Mouse (Mus musculus) small intestine, adult 2 months (tissue): ENCODE measurements around the gene Alx3.

Experiments used
- CTCF ChIP-seq: fragments of 200-500 bp; IDR thresholded peaks from 2 replicates; pipeline ENCODE4 v1.5.1; 2012; ENCODE audit warnings: low read depth, mild to moderate bottlenecking, control low read depth, inconsistent platforms, low read length, moderate library complexity, mixed read lengths; ENCODE audit not compliant: insufficient replicate concordance, insufficient read length; ENCODE audit errors: extremely low read depth
- POLR2A ChIP-seq: fragments of 200-500 bp; IDR thresholded peaks from 2 replicates; pipeline ENCODE4 v1.6.1; 2012; ENCODE audit warnings: low read depth, mild to moderate bottlenecking, control low read depth, inconsistent platforms, low read length, moderate library complexity

DNA sequence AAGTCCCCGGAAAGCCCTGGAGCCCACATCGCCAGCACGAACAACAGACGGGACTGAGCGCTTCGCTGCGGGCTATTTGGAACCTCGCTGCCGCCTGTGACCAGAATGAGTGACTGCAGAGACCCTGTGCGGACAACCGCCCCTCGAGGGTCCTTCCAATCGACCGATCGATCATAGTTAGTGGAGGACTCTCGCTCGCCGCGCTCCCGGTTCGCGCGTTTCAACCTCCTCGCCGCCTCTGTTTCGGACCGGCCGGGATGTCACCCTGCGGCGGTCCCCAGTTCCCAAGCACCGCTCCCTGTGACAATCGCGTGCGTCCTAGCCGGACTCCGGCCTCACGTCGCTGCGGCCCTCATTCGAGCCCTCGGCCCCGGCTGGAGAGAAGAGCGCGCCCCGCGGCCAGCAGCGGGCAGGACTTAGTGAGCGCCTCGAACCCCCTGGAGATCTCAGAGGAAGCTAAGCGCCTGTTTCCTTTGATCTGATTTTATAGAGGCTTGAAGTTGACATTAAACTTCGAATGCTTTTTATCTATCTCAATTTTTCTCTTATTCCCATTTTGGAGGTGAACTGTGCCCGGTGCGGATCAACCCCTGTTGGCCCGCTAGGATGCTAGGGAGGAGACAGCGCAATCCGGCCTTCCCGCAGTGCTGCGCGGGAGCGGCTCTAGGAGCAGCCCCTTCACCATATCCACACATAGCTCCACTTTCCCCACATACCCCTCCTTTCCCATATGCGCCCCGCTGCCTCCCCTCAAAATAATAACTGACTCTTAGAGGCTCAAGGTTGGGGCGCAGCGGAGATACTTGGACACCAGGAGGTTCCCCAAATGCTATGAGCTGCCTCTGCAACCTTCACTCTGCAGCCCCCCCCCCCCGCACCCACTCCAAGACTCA lies 11.7 kb upstream of the Alx3 start:
- TF ChIP-seq POLR2A (no peak), CTCF (no peak)
